Mouse (Mus musculus) gonadal fat pad, adult 2 months (tissue): ENCODE results near the gene Gm20388. TPM values are rescaled to one million over a fixed set of nuclear protein-coding genes. Genes with fewer than 3 reads are reported as not detected.

ENCODE experiments used
- DNase-seq: peaks from one replicate; pipeline ENCODE4 v3.0.0-alpha.2; 2012; ENCODE audit warnings: low read depth
- polyA plus RNA-seq: library from polyadenylated mRNA; depleted of rRNA; stranded (reverse); fragments of >200 nt; gene quantifications from 2 replicates; pipeline ENCODE4 v1.2.3, GENCODE M21; 2012

Gm20388 gene
- polyA plus RNA-seq, 1 experiment, result 119 TPM

DNA sequence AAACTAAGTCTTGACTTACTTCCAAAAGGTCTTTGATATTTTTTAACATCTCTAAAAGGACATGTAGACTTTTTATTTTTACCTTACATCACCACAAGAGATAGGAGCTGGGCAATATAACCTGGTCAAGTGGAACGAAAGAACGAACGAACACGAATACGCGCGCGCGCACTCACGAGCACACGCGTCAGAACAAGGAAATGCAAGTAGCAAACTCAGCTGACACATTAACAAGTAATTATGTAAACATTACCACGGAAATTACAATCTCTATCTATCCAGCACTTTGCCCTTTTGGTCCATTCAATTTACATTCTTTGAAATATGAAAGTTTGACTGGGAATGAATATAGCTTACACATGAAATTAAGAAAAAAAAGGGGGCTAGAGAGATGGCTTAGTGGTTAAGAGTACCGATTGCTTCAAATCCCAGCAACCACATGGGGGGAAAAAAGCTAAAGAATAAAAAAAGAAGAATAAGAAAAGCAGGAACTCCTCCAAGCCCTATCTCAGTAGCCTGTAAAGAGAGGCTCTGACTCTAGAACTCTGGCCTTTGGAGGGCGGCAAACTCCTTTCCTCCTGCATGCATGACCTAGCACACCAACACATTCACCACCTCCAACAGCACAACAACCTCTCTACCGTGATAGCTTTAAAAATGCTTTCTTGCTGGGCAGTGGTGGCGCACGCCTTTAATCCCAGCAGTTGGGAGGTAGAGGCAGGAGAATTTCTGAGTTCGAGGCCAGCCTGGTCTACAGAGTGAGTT is 3072.7 kb downstream of the Gm20388 start:
- DNase-seq, result no peak

DNA sequence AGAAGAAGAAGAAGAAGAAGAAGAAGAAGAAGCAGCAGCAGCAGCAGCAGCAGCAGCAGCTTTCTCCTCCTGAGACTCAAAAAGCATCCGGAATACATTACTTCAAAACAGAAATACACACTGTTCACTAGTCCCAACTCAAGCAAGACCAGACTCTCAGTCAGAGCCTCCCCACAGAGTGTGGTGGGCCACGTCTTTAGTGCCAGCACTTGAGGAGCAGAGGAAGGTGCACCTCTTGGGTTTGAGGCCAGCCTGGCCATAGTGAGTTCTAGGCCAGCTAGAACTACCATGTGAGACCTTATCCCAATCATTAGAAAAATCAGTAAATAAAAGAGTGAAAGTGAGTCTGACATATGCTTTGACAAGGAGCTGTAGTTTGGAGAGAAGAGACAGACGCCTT is 3073.5 kb downstream of the Gm20388 start:
- DNase-seq, result no peak

DNA sequence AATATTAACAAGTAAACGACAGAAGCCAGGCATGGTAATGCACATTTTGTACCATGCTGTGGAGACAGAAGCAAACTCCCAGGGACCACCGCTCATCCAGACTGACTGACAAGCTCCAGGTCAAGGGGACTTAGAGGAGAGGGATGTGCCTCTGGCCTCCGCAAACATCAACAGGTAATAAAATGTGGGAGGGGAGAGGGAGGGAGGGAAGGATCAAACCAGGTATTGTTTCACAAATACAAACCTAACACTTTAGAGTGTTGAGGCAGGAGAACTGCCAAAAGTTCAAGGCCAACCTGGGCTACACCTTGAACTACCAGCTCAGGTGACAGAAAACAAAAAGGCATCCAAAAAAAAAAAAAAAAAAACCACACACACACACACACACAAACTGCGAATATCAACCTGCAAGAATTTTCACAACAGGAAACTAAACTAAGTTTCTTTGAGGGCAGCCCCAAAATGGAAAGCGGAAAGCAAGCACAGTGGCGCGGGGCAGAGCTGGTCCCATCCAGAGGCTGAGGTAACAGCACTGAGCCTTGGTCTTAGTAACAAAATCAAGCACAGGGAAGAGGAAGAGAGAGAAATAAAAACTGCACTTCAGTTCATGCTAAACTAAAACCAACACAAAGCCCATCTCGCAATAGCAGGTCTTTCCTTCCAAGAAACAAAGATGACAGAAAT is 3076.0 kb downstream of the Gm20388 start:
- DNase-seq, result no peak

DNA sequence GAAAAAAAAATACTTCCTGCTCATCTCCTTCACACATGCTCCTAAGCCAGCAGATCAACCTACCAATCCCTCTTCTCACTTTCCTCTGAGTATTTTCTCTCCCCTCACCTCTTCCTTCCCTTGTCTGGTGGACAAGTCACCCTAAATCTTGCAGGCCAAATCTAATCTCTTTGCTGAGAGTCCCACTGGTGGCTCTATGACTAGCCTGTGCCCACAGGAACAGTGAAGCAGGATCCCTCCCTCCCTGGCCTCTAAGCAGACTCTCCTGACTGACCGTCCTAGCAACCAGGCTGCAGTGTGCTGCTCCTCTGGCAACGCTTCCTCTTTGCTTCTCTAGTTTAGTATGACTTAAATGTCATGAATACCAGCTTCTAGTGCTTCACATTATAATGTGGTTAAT is 3076.6 kb downstream of the Gm20388 start:
- no peak for DNase-seq

DNA sequence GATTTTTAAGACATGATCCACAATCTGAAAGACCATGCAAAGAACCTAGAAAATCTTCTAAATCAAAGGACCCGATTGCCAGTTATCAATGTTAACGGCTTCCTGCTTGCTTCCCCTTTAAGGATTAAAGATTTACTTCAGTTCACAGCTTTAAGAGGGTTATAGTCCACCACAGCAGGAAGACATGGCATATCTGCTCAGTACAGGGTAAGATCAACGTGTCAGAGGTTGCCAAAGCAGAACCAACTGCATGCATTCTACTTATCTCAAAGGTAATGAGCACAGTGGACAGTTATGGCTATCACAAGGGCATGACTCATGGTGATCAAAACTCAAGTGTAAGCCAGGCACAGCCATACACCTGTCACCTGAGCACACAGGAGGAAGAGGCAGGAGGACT is 3078.3 kb downstream of the Gm20388 start:
- DNase-seq, result no peak

DNA sequence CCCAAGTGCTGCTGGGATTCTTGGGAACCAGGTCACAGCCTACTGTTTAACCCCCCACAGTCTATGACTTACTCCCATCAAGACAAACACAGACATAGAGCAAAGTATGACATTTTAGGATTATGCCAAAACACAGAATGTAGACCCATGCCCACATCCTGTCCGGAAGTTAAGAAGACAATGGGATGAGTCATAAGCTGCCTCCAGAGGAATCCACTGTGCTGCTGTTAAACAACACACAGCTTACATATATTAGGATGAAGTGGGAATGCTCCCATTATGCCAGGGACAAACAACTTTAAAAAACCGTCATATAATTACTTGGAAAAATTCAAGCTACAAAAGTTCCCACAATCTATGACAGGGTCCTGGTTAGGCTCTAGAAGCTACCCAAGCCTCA is 3079.3 kb downstream of the Gm20388 start:
- DNase-seq, result no peak

DNA sequence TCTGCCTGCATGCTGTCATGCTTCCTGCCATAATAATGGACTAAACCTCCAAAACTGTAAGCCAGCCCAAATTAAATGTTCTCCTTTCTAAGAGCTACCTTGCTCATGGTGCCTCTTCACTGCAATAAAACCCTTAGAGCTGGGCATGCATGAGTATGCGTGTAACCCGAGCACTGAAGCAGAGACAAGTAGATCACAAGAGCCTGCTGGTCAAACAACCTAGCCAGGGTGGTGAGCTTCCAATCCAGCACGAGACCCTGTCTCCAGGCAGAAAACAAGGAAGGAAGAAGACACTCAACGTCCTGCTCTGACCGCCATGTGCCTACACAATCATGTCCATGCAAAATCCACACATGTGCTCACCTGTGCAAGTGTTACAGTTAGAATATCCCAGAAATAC is 3080.7 kb downstream of the Gm20388 start:
- DNase-seq, result no peak

DNA sequence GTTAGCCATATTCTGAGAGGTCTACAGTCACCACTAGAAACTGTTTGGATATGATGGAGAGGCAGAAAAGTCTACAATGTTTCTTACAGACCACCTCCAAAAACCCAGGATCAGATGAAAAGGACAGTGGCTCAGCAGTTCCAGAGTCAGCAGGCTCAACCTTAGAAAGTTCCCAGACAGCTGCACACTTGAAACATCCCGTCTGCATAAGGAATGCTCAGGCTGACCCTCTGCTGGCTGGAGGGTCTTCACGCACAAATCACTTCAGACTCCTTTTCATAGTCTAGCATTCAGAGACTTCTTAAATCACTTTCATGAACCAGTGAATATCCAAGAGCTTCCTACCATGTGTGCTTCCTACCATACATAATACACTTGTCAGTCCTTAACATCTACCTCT is 3081.7 kb downstream of the Gm20388 start:
- no peak for DNase-seq

DNA sequence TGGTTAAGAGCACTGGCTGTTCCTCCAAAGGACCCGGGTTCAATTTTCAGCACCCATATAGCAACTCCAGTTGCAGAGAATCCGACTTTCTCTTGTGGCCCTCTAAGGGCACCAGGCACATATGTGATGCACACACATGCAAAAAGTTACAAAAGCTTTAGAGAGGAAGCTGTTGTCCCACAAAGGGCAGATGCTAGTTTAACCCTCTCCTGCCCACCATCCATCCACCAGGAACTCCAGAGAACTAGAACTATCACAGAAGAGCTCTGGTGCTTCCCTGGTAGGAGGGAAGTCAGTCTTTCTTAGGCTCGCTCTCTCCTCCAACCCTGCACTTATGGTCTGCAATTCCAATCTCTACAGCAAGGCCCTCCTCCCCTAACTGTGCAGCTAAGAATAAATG is 3082.4 kb downstream of the Gm20388 start:
- DNase-seq, result no peak

DNA sequence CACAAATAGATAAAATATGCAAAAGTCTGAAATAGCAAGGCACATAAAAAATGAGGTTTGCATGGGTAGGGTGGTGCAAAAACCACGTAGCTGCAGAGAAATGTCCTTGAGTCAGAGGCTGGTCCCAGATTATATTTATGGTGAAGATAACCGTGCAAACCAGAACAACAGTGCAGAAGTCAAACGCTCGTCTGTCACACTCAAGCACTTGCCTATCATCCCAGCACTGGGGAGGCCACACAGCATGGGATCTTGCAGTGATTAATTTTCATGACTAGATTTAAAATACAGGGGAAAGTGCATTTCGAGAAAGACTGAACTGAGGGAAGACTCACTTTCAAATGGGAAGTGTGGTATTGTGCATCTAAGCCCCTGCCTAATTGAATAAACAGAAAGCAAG is 3083.1 kb downstream of the Gm20388 start:
- no peak for DNase-seq

DNA sequence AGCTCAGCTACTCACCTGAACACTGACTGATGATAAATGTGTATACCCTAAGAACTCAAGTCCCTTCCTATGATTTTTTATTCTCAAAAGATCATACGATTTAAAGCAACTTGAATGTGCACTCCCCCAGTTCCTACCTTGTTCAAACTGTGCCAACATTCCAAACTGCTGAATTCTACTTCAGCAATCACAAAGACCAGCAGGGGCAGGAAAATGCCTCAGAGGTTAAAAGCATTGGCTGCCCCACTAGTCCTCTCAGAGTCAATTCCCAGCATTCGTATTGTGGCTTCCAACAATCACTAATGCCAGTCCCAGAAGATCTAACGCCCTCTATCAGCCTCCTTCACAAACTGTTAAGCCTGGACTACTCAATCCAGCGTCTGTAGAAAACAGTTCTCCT is 3087.3 kb downstream of the Gm20388 start:
- no peak for DNase-seq

DNA sequence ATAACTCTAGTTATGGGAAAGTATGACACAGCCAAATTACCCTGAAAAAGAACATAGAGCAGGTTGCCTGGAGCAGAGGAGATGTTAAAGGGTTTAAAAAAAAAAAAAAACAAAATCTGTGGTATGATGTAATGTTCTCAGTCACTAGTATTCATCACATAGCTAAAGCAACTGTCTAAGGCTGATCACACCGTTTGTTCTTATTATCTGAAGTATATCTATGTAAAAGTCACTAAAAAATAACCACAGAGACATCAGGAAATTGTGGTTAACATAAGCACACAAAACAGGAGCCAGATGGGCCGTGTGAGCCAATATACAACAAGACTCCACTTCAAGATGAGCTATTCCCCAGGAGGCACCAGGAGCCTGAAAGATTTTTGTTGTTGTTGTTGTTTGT is 3089.7 kb downstream of the Gm20388 start:
- DNase-seq, result no peak

DNA sequence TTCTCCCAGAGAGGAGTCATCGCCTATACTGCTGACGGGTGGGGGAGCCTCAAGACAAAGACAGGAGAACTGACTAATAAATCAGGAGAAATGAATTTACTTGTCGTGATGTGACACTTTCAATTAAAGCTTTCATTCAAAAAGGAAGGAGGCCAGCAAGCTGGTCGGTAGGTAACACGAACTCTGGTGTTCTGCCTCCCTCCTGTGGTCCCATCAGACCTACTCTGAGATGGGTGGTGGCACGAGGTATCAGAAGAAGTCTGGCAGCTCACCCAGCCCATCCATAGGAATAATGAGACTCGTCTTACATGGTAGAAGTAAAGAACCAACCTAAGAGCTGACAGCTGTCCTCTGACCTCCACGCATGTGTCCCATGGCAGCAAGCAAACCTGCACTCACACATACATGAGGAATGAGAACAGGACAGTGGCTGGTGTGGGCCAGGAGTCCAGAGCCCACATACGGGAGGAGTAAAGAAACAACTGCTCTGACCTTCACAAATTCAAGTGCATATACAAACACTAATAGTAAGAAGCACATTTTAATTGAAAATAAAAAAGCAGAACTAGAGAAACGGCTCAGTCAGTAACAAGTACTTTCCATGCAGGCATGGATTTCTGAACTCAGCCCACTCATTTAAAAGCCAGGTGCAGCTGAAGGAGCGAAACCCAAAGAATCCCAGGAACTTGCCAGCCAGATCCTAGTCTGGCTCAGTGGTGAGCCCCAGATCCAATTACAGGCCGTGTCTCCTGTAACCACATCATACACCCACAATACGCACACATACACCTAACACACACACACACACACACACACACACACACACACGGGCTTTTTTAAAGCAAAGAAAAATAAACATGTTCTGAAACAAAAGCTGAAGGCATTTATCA is 3093.6 kb downstream of the Gm20388 start:
- DNase-seq, result no peak

DNA sequence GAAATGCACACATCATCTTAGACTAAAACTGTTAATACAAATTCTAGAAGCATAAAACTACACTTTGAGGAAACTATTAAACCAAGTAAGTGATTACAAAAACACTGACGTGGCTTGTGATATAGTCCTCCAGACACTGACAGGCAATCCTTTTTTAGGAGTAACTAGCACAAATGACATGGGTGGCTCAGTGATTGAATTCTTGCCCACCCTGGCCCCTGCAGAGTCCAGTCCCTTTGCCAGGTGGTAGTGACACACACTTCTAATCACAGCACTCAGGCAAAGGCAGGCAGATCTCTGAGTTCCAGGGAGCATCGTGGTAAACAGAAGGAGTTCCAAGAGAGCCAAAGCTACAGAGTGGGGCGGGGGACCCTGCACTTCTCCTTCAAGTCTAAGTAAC is 3094.7 kb downstream of the Gm20388 start:
- DNase-seq, result no peak

DNA sequence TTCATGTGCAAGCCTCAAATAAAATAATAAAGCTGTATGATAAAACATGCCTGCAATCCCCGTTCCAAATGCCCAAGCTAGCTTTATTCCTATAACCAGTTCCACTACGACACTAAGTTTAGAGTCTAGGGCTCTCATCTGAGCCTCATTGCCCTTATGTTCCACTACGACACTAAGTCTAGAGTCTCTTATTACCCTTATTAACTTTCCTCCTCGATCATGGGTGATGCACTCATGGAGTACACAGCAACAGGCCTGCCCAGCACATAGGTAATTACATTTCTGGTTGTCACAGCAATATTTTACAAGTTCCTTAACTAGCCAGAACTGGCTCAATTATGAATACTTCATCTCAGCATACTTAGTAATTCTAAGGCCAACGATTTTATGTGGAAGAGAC is 3095.2 kb downstream of the Gm20388 start:
- DNase-seq, result no peak

DNA sequence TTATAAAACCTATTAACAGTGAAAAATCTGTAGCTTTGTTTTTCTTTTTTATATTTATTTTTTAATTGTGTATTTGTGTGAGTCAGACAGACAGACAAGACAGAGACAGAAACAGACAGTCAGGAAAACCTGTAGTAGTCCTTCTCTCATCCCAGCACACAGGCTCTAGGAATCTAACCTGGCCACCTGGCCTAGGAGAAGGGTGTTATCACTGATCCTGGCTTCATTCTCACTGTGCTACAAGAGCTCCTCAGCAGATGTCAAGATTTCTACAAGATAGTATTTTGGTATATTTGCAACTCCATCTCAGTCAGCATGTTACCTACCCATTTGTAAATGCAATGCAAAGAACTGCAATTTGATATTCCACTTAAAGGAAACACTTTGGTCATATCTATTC is 3100.7 kb downstream of the Gm20388 start:
- DNase-seq, result no peak

DNA sequence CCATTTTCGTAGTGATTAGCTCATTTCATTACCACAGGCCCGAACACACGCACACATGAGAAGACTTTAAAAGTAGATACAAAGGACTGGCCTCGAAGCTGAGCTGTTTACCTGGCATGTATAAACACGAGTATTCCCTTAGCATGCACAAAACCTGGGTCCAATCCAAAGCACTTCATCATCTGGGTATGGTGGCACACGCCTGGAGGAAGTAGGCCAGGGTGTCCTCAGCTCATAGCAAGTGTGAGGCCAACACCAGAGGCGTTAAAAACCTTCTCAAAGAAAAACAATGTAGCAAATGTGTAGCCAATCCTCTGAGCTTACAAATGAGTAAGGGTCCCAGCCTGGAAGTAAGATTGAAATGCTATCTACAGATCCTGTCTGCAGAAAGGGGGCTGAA is 3103.8 kb downstream of the Gm20388 start:
- no peak for DNase-seq

DNA sequence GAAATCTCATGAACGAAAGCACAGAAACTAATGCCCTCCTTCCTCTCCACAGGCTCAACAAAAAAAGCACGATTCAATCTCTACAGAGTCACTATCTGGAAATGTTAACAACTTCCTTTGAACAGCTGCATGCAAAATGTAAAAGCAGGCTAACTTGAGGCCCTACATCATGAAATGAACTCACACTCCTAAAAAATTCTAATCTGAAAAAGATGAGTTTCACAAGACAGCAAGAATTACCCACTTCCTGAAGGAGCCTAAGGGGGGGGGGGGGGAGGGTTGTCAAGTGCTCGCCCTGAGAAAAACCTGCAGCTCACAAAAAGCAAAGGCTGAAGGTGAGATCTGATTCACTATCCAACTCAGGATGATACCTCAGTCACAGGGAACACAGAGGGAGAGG is 3104.4 kb downstream of the Gm20388 start:
- no peak for DNase-seq

DNA sequence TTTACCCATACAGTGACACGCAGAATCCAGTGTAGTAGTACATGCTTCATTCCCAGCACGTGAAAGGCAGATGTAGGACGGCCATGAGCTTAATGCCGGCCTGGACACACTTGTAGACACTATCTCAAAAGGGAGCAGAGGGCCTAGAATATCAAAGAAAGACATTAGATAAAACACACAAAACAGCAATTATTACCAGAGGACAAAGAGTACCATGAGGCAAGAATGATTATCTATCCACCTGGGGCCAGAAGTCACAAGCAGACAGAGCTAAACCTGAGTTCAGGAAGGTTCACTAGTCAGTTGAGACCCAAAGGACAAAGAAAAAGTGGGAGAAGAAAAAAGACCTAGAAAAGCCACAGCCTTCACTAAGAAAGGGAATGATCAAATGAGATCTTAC is 3106.5 kb downstream of the Gm20388 start:
- DNase-seq, result no peak

DNA sequence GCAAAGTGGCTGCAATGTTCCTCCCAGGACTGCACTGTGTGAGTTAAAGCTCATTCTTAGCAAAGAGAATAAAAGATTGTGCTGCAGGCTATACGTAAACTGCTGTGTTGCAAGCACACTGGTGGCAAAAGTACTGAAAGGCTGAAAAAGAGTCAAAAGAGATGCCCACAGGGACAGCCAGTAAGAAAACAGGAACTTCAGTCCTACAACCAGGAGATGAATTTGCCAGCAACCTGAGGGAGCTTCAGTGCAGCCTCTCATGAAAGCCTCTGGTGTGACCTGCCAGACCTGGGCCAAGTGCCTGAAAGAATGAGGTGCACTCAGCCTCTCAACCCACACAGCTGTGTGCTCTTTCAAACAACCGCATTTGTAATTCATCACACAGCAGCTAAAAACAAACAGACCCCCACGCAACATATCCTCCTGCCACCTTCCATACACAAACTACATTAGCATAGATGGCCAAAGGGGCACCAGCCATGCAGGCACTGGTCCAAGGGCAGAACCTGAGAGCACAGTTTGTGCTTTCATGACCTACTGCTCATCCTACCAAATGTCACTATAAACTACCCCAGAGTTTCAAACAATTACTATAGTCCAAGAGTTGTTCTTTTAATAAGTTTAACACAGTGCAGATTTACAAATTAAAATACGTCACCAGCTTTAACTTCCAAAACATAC is 3108.0 kb downstream of the Gm20388 start:
- no peak for DNase-seq

DNA sequence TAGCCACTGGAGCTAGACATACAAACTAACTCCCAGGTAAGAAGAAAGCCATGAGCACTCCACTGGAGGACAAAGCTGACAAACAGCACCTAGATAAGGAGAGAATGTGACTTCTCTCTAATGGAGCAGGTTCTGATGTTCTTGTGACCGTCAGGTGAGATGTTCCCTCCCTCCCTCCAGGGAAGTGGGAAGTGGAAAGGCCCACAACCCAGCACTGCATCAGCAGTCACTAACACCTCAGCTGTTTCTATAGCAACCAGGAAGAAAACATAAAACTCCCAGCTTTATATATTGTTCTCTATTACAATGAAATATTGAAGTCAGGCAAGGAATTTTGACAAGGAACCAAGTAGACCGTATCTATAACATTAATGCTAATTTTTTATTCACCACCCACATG is 3109.4 kb downstream of the Gm20388 start:
- no peak for DNase-seq

DNA sequence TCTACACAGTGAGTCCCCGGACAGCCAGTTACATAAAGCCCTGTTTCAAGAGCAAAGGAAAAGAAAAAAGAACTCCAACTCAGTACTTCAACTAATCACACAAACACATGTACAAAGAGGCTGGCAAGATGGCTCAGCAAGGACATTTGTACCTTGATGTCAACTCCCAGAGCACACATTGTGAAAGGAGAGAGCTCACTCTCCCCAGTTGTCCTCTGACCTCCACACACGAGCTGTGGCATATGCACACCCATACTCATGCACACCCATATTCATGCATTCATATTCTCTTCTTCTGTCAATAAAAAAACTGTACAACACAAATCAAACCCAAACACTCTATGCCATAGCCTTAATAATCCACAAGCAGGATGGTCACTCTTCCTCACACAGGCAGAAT is 3110.2 kb downstream of the Gm20388 start:
- DNase-seq, result no peak
